Mouse (Mus musculus): Measurements from ENCODE around the gene Arl15. TPM values are rescaled to one million over a fixed set of nuclear protein-coding genes. Genes with fewer than 3 reads are reported as not detected.

The Arl15 gene
- polyA plus RNA-seq, 1 experiment from 2014 or later, result 10.1 TPM

DNA sequence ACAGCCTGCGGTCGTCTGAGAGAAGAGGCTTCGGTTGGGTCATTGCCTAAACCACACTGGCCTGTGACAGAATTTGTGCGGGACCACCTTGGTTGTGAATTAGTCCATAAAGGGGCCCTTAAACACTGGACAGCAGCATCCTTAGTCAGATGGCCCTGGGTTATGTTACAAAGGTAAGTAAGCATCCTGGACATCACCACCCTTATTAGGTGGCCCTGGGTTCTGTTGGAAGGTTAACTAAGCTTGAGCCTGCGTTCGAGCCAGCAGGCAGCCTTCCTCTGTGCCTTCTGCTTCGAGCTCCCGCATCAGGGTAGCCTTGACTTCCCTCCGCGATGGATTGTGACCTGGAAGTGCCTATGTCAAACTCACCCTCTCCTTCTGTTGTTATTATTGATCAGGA is 68.6 kb downstream of the Arl15 start:
- Histone ChIP-seq H3K4me2 (replicated peaks; ENCODE audit: low read depth, low read length) (no peak overlapping the region), H3K36me3 (ENCODE audit: insufficient read depth, low read length) (no peaks in the 10 kb centered on the region), H3K4me3 (ENCODE audit: low read depth, low read length) (no peak overlapping the region), H3K27me3 (replicated peaks; ENCODE audit: insufficient read depth, low read length) (no peaks in the 10 kb centered on the region), H3K9ac (replicated peaks; ENCODE audit: low read depth) (no peak overlapping the region), H3K9me3 (ENCODE audit: low read length) (no peaks in the 10 kb centered on the region), H3K4me1 (ENCODE audit: insufficient read depth, low read depth, low read length) (no peaks in the 10 kb centered on the region), H3K27ac (ENCODE audit: low read length) (peak overlapping the region; percentile 43; the same call in 1 of the 2 replicates)
- TF ChIP-seq EP300 (IDR thresholded peaks at IDR 0.05), result no peak
- TF ChIP-seq CTCF (IDR thresholded peaks at IDR 0.05), result no peak
- DNase-seq (ENCODE audit: low spot score), result no peak
- WGBS, result 82% methylated on average over 10 of the region's 10 CpGs
- ATAC-seq, result no peak

DNA sequence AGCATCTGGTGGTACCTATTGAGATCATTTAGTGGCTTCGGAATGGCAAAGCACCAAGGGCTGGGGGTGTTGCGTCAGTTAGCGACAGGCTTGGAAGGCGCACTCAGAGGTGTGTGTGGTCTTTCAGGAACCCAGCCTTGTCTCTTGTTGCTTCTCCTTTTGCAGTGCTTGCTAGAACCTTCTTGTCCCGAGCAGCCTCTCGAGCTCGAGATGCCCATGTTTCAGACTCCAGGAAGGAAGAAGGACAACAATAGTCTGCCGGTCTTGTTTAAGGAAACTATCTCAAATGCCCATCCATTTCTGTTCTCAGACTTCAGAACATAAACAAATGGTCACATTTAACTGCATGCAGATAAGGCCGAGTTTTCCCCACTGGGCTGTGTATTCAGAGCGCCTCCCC is 69.4 kb downstream of the Arl15 start:
- ATAC-seq (peak; percentile 55), DNase-seq (ENCODE audit: low spot score) (peak; percentile 58)
- Histone ChIP-seq H3K9ac (replicated peaks; ENCODE audit: low read depth) (no peak overlapping the region), H3K27me3 (replicated peaks; ENCODE audit: insufficient read depth, low read length) (no peaks in the 10 kb centered on the region), H3K36me3 (ENCODE audit: insufficient read depth, low read length) (no peaks in the 10 kb centered on the region), H3K4me3 (ENCODE audit: low read depth, low read length) (no peak overlapping the region), H3K9me3 (ENCODE audit: low read length) (no peaks in the 10 kb centered on the region), H3K4me2 (replicated peaks; ENCODE audit: low read depth, low read length) (no peak overlapping the region), H3K4me1 (ENCODE audit: insufficient read depth, low read depth, low read length) (no peaks in the 10 kb centered on the region), H3K27ac (ENCODE audit: low read length) (no peak overlapping the region)
- TF ChIP-seq CTCF (IDR thresholded peaks at IDR 0.05), result no peak
- peak; percentile 85 for TF ChIP-seq EP300 (IDR thresholded peaks at IDR 0.05)
- 34% methylated on average over 10 of the region's 10 CpGs for WGBS

DNA sequence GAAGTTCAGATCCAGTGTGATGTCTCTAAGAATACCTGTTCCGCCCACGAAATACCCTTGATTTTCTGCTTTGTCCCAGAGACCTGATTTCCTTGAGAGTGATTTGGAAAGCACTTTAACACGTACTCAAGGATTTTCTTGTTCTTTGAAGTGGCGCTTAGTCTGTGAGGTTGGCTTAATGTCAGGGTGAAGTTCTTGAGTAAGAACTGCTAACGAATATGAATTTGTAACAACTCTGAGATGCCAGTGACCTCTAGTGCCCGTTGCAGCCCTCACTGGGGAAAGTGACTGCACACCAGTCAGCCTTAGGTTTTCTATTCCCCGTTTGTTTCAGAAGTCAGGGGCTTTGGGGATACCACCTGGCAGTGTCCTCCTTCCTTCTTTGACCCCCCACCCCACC is 70.0 kb downstream of the Arl15 start:
- H3K4me2 ChIP-seq (replicated peaks; ENCODE audit: low read depth, low read length), result no peak overlapping the region
- no peak overlapping the region for H3K4me3 ChIP-seq (ENCODE audit: low read depth, low read length)
- DNase-seq (ENCODE audit: low spot score) (peak; percentile 91), ATAC-seq (peak; percentile 82)
- 34% methylated on average over 7 of the region's 7 CpGs for WGBS
- H3K9ac ChIP-seq (replicated peaks; ENCODE audit: low read depth), result no peak overlapping the region
- no peaks in the 10 kb centered on the region for H3K4me1 ChIP-seq (ENCODE audit: insufficient read depth, low read depth, low read length)
- no peaks in the 10 kb centered on the region for H3K36me3 ChIP-seq (ENCODE audit: insufficient read depth, low read length)
- TF ChIP-seq EP300 (IDR thresholded peaks at IDR 0.05) (no peak), CTCF (IDR thresholded peaks at IDR 0.05) (peak; percentile 62)
- H3K27me3 ChIP-seq (replicated peaks; ENCODE audit: insufficient read depth, low read length), result no peaks in the 10 kb centered on the region
- H3K27ac ChIP-seq (ENCODE audit: low read length), result 0 out of 2 replicates have a peak overlapping the region, but pooled peaks have one; percentile 1
- H3K9me3 ChIP-seq (ENCODE audit: low read length), result no peaks in the 10 kb centered on the region

DNA sequence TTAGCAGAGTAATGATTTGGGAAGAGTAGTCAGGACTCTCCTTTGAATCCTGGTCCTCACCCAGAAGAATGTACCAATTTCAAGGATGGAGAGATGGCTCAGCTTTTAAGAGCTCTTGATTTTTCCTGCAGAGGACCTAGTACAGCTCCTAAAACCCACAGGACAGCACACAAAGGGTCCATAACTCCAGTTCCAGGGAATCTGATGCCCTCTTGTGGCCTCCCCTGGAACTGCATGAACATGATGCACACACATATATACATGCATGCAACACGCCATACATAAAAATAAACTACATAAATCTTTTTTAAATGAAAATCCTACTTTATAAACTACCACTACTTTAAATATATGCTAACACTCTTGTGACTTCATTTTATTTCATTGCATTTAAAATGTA is 70.6 kb downstream of the Arl15 start:
- H3K4me3 ChIP-seq (ENCODE audit: low read depth, low read length), result no peak overlapping the region
- H3K9ac ChIP-seq (replicated peaks; ENCODE audit: low read depth), result no peak overlapping the region
- H3K9me3 ChIP-seq (ENCODE audit: low read length), result no peaks in the 10 kb centered on the region
- H3K4me1 ChIP-seq (ENCODE audit: insufficient read depth, low read depth, low read length), result no peaks in the 10 kb centered on the region; the same call in 1 of the 2 replicates
- no peak overlapping the region for H3K4me2 ChIP-seq (replicated peaks; ENCODE audit: low read depth, low read length)
- no peaks in the 10 kb centered on the region for H3K27me3 ChIP-seq (replicated peaks; ENCODE audit: insufficient read depth, low read length)
- 0 out of 2 replicates have a peak overlapping the region, but pooled peaks have one; percentile 1 for H3K27ac ChIP-seq (ENCODE audit: low read length)
- H3K36me3 ChIP-seq (ENCODE audit: insufficient read depth, low read length), result no peaks in the 10 kb centered on the region
- ATAC-seq, result peak; percentile 45
- DNase-seq (ENCODE audit: low spot score), result peak; percentile 64
- TF ChIP-seq EP300 (IDR thresholded peaks at IDR 0.05) (no peak), CTCF (IDR thresholded peaks at IDR 0.05) (peak; percentile 90)
- 70% methylated on average over 1 of the region's 1 CpGs for WGBS

DNA sequence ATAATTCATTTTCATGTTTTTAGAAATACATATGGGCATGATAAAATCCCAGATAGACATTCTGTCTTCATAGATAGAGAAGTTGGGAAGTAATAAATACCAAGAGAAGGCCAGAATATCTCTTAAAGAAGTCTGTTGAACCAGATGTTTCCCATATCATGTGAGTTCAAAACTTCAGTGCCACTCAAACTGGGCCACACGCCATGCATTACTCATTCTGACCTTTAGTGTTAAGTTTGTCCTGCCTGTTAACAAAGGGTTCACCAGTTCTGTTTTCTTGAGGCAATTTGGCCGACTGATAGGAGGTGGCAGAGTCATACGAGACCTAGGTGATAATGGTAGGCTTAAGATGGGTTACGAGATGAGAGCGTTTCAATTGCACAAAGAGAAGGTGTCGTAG is 71.1 kb downstream of the Arl15 start:
- no peak for DNase-seq (ENCODE audit: low spot score)
- H3K4me3 ChIP-seq (ENCODE audit: low read depth, low read length), result no peak overlapping the region
- no peak overlapping the region for H3K9ac ChIP-seq (replicated peaks; ENCODE audit: low read depth)
- H3K4me2 ChIP-seq (replicated peaks; ENCODE audit: low read depth, low read length), result no peak overlapping the region
- no peaks in the 10 kb centered on the region for H3K27me3 ChIP-seq (replicated peaks; ENCODE audit: insufficient read depth, low read length)
- H3K9me3 ChIP-seq (ENCODE audit: low read length), result no peaks in the 10 kb centered on the region
- TF ChIP-seq CTCF (IDR thresholded peaks at IDR 0.05), result no peak
- no peak for TF ChIP-seq EP300 (IDR thresholded peaks at IDR 0.05)
- no peaks in the 10 kb centered on the region for H3K36me3 ChIP-seq (ENCODE audit: insufficient read depth, low read length)
- WGBS, result 55% methylated on average over 6 of the region's 6 CpGs
- no peak for ATAC-seq
- no peaks in the 10 kb centered on the region; the same call in 1 of the 2 replicates for H3K4me1 ChIP-seq (ENCODE audit: insufficient read depth, low read depth, low read length)
- H3K27ac ChIP-seq (ENCODE audit: low read length), result no peak overlapping the region

DNA sequence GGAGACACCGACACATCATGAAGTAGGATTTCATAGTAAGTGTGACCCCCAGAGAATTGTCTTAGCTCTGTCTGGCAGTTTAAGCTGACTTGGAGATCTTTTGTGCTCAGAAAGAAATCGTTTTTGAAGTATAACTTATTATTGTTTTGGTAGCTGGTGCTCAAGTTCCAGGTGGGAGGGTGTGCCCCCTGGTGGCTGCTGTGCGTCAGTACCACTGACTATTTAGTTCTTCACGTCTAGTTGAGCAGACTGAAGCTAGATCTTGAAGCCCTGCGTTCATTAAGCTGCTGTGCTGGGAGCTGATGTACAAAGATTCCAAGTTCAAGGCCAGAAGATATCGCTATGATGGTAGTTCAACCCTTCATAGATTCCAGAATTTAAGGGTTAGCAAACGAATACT is 71.5 kb downstream of the Arl15 start:
- Histone ChIP-seq H3K36me3 (ENCODE audit: insufficient read depth, low read length) (no peaks in the 10 kb centered on the region), H3K9me3 (ENCODE audit: low read length) (no peaks in the 10 kb centered on the region), H3K4me2 (replicated peaks; ENCODE audit: low read depth, low read length) (no peak overlapping the region), H3K27ac (ENCODE audit: low read length) (no peak overlapping the region), H3K27me3 (replicated peaks; ENCODE audit: insufficient read depth, low read length) (no peaks in the 10 kb centered on the region), H3K9ac (replicated peaks; ENCODE audit: low read depth) (no peak overlapping the region), H3K4me1 (ENCODE audit: insufficient read depth, low read depth, low read length) (no peaks in the 10 kb centered on the region; the same call in 1 of the 2 replicates), H3K4me3 (ENCODE audit: low read depth, low read length) (no peak overlapping the region)
- WGBS, result 33% methylated on average over 7 of the region's 7 CpGs
- no peak for ATAC-seq
- peak; percentile 62 for DNase-seq (ENCODE audit: low spot score)
- TF ChIP-seq CTCF (IDR thresholded peaks at IDR 0.05), result peak; percentile 92
- TF ChIP-seq EP300 (IDR thresholded peaks at IDR 0.05), result no peak

DNA sequence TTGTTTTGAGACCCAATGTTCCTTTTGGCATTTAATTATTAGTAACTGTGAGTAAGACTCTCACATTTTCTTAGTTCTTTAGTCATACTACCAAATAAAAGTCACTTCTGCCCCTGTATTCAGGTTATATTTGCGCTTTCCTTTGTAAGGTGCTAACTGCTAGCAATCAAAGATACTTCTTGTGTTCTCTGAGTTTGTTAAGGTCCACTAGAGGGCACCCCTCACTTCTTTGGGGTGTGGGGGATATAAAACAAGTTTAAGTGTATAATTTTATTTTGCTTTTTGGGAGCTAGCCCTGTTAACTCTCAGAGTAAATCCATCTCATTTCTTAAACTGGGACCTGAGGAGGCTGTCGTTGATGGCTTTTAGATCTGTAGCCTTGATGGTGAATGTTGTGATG is 73.4 kb downstream of the Arl15 start:
- WGBS, result 91% methylated on average over 2 of the region's 2 CpGs
- TF ChIP-seq CTCF (IDR thresholded peaks at IDR 0.05) (peak; percentile 55), EP300 (IDR thresholded peaks at IDR 0.05) (no peak)
- H3K27me3 ChIP-seq (replicated peaks; ENCODE audit: insufficient read depth, low read length), result no peaks in the 10 kb centered on the region
- ATAC-seq (no peak), DNase-seq (ENCODE audit: low spot score) (no peak)
- H3K4me1 ChIP-seq (ENCODE audit: insufficient read depth, low read depth, low read length), result no peaks in the 10 kb centered on the region; the same call in 1 of the 2 replicates
- H3K4me3 ChIP-seq (ENCODE audit: low read depth, low read length), result no peak overlapping the region
- H3K36me3 ChIP-seq (ENCODE audit: insufficient read depth, low read length), result no peaks in the 10 kb centered on the region
- H3K4me2 ChIP-seq (replicated peaks; ENCODE audit: low read depth, low read length), result no peak overlapping the region
- H3K9ac ChIP-seq (replicated peaks; ENCODE audit: low read depth), result no peak overlapping the region
- no peaks in the 10 kb centered on the region for H3K9me3 ChIP-seq (ENCODE audit: low read length)
- H3K27ac ChIP-seq (ENCODE audit: low read length), result no peak overlapping the region
